Mouse (Mus musculus): Measurements from ENCODE around the gene Cacng3. TPM values are rescaled to one million over a fixed set of nuclear protein-coding genes. Genes with fewer than 3 reads are reported as not detected.

Gene Cacng3
- polyA plus RNA-seq, 1 experiment = 7.1 TPM

- H3K4me3 ChIP-seq (replicated peaks; ENCODE audit: insufficient read depth, low read depth, low read length) = no peak overlapping the region
- no peaks in the 10 kb centered on the region for H3K4me1 ChIP-seq (ENCODE audit: control insufficient read depth, insufficient read depth, low read length)
- no peak for TF ChIP-seq POLR2A (IDR thresholded peaks at IDR 0.05; ENCODE audit: borderline replicate concordance, insufficient read depth, low read length)
- TF ChIP-seq CTCF (IDR thresholded peaks at IDR 0.05; ENCODE audit: borderline replicate concordance, insufficient read depth, low read depth, low read length) = no peak
- H3K27me3 ChIP-seq (ENCODE audit: control insufficient read depth, insufficient read depth, low read length) = no peaks in the 10 kb centered on the region
- no peak for DNase-seq
- 66% methylated on average over 5 of the region's 5 CpGs for WGBS
- no peak overlapping the region for H3K27ac ChIP-seq (ENCODE audit: insufficient read depth, low read length)
These were observed 53.1 kb downstream of the Cacng3 start for GRCm38 (mm10) chr7:122723358-122723876.

DNA sequence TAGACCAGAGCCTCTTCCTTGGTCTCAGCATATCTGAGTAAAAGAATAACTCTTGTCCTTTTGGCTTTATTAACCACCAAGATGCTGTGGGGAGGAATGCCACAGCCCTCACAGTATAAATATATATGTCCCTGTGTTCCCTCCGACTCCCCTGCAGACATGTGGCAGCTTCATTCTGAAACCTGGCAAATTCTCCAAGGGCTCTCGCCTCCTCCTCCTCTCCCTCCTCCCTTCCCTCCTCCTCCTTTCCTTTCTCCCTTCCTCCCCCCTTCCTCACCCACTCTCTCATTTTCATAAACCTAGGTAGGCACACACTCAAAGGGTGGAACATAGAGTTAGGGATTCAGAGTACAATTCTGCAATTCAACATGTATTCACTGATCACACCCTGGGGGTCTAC is 56.1 kb downstream of the Cacng3 start:
- DNase-seq = no peak
- no peaks in the 10 kb centered on the region for H3K4me1 ChIP-seq (ENCODE audit: control insufficient read depth, insufficient read depth, low read length)
- H3K27ac ChIP-seq (ENCODE audit: insufficient read depth, low read length) = no peak overlapping the region
- H3K4me3 ChIP-seq (replicated peaks; ENCODE audit: insufficient read depth, low read depth, low read length) = no peak overlapping the region
- TF ChIP-seq CTCF (IDR thresholded peaks at IDR 0.05; ENCODE audit: borderline replicate concordance, insufficient read depth, low read depth, low read length) (no peak), POLR2A (IDR thresholded peaks at IDR 0.05; ENCODE audit: borderline replicate concordance, insufficient read depth, low read length) (no peak)
- H3K27me3 ChIP-seq (ENCODE audit: control insufficient read depth, insufficient read depth, low read length) = no peaks in the 10 kb centered on the region
- 82% methylated on average over 2 of the region's 2 CpGs for WGBS

- 94% methylated on average over 8 of the region's 8 CpGs for whole genome bisulfite sequencing
- TF ChIP-seq POLR2A (IDR thresholded peaks at IDR 0.05; ENCODE audit: borderline replicate concordance, insufficient read depth, low read length) (no peak), CTCF (IDR thresholded peaks at IDR 0.05; ENCODE audit: borderline replicate concordance, insufficient read depth, low read depth, low read length) (no peak)
- H3K4me3 ChIP-seq (replicated peaks; ENCODE audit: insufficient read depth, low read depth, low read length) = no peak overlapping the region
- H3K27ac ChIP-seq (ENCODE audit: insufficient read depth, low read length) = no peak overlapping the region
- H3K4me1 ChIP-seq (ENCODE audit: control insufficient read depth, insufficient read depth, low read length) = no peaks in the 10 kb centered on the region
- no peak for DNase-seq
- no peaks in the 10 kb centered on the region for H3K27me3 ChIP-seq (ENCODE audit: control insufficient read depth, insufficient read depth, low read length)
These were observed 57.9 kb downstream of the Cacng3 start for GRCm38 (mm10) chr7:122728186-122728585.

- TF ChIP-seq CTCF (IDR thresholded peaks at IDR 0.05; ENCODE audit: borderline replicate concordance, insufficient read depth, low read depth, low read length) (no peak), POLR2A (IDR thresholded peaks at IDR 0.05; ENCODE audit: borderline replicate concordance, insufficient read depth, low read length) (no peak)
- peak; percentile 4 to 17 for DNase-seq
- no peaks in the 10 kb centered on the region for H3K27me3 ChIP-seq (ENCODE audit: control insufficient read depth, insufficient read depth, low read length)
- WGBS = 10% methylated on average over 7 of the region's 7 CpGs
- H3K4me1 ChIP-seq (ENCODE audit: control insufficient read depth, insufficient read depth, low read length) = no peaks in the 10 kb centered on the region
- H3K27ac ChIP-seq (ENCODE audit: insufficient read depth, low read length) = no peak overlapping the region
- H3K4me3 ChIP-seq (replicated peaks; ENCODE audit: insufficient read depth, low read depth, low read length) = no peak overlapping the region
These were observed 58.6 kb downstream of the Cacng3 start for GRCm38 (mm10) chr7:122728846-122729245.

GRCm38 (mm10) chr7:122735323-122735722 is 65.0 kb downstream of the Cacng3 start:
- H3K27ac ChIP-seq (ENCODE audit: insufficient read depth, low read length) = no peak overlapping the region
- WGBS = 49% methylated on average over 11 of the region's 11 CpGs
- H3K4me3 ChIP-seq (replicated peaks; ENCODE audit: insufficient read depth, low read depth, low read length) = no peak overlapping the region
- no peaks in the 10 kb centered on the region for H3K27me3 ChIP-seq (ENCODE audit: control insufficient read depth, insufficient read depth, low read length)
- no peak for TF ChIP-seq CTCF (IDR thresholded peaks at IDR 0.05; ENCODE audit: borderline replicate concordance, insufficient read depth, low read depth, low read length)
- TF ChIP-seq POLR2A (IDR thresholded peaks at IDR 0.05; ENCODE audit: borderline replicate concordance, insufficient read depth, low read length) = no peak
- H3K4me1 ChIP-seq (ENCODE audit: control insufficient read depth, insufficient read depth, low read length) = no peaks in the 10 kb centered on the region
- DNase-seq = no peak

DNA sequence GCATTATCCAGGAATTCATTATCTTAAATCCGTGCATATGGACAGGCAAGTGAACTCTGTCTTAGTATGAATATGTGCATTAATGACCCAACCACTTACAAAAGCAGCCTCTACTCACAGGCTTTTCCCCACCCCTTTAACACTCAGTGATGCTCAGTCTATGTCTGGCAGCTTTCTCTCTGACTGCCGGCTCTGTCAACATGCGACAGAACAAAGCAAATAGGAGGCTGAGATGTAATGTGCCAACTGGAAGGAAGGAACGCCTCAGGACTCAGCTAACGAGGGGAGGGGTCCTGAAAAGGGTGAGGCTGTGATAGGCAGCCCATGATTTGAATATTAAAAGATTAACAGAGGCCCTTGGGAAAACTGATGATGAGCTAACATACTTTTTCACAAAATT is 68.2 kb downstream of the Cacng3 start:
- Histone ChIP-seq H3K27me3 (ENCODE audit: control insufficient read depth, insufficient read depth, low read length) (no peaks in the 10 kb centered on the region), H3K4me3 (replicated peaks; ENCODE audit: insufficient read depth, low read depth, low read length) (no peak overlapping the region), H3K4me1 (ENCODE audit: control insufficient read depth, insufficient read depth, low read length) (no peaks in the 10 kb centered on the region), H3K27ac (ENCODE audit: insufficient read depth, low read length) (no peak overlapping the region)
- no peak for DNase-seq
- TF ChIP-seq POLR2A (IDR thresholded peaks at IDR 0.05; ENCODE audit: borderline replicate concordance, insufficient read depth, low read length) (no peak), CTCF (IDR thresholded peaks at IDR 0.05; ENCODE audit: borderline replicate concordance, insufficient read depth, low read depth, low read length) (no peak)
- WGBS = 32% methylated on average over 5 of the region's 5 CpGs

DNA sequence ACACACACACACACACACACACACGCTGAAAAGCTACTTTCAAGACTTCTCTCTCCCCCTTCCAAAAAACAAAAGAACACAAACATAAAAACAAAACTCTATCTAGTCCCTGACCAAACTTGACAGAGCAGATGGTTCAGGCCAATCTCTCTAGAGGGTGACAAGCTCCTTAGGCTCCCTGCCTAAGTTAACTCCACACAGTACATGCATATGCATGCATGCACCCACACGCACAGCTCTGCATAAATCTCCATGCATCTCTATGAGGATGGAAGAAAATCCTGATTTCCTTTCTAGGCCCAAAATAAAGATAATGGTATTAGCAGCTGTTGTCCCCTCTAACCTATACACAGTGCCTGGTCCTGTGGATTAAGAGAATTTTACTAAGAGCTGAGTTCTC is 70.4 kb downstream of the Cacng3 start:
- no peak overlapping the region for H3K4me3 ChIP-seq (replicated peaks; ENCODE audit: insufficient read depth, low read depth, low read length)
- TF ChIP-seq POLR2A (IDR thresholded peaks at IDR 0.05; ENCODE audit: borderline replicate concordance, insufficient read depth, low read length) = no peak
- no peak for TF ChIP-seq CTCF (IDR thresholded peaks at IDR 0.05; ENCODE audit: borderline replicate concordance, insufficient read depth, low read depth, low read length)
- DNase-seq = no peak
- H3K27me3 ChIP-seq (ENCODE audit: control insufficient read depth, insufficient read depth, low read length) = no peaks in the 10 kb centered on the region
- no peaks in the 10 kb centered on the region for H3K4me1 ChIP-seq (ENCODE audit: control insufficient read depth, insufficient read depth, low read length)
- WGBS = 85% methylated on average over 2 of the region's 2 CpGs
- no peak overlapping the region for H3K27ac ChIP-seq (ENCODE audit: insufficient read depth, low read length)

DNA sequence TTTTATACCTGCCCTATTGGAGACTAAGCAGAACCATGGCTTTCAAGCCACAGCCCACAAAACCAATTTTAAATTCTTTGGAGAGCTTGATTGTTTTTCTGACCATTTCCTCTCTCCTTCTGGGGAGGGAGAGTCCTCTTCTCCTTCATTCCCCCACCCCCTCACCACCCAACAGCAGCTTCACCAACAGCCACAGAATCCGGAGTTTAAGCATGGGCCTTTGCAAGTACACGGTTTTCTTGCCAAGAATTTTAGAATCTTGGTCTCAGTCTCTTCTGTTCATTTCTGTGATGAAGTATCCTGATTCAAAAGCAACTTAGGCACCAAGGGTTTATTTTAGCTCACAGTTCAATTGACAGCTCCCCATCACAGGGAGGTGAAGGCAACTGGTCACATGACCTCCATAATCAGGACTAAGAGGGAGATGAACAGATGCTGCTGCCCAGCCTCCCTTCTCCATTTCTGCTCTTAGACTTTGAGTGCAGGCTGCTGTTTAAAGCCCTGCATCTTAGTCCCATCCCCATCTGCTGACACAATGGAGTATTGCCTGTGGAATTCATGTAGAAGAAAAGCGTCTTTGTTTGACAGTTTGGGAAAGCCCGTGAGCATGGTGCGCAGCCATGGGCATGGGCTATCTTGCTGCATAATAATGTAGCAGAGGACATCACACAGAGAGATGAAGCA is 85.8 kb downstream of the Cacng3 start:
- no peak overlapping the region for H3K4me3 ChIP-seq (replicated peaks; ENCODE audit: insufficient read depth, low read depth, low read length)
- H3K27me3 ChIP-seq (ENCODE audit: control insufficient read depth, insufficient read depth, low read length) = no peaks in the 10 kb centered on the region
- WGBS = 61% methylated on average over 5 of the region's 5 CpGs
- TF ChIP-seq POLR2A (IDR thresholded peaks at IDR 0.05; ENCODE audit: borderline replicate concordance, insufficient read depth, low read length) (no peak), CTCF (IDR thresholded peaks at IDR 0.05; ENCODE audit: borderline replicate concordance, insufficient read depth, low read depth, low read length) (no peak)
- no peak overlapping the region for H3K27ac ChIP-seq (ENCODE audit: insufficient read depth, low read length)
- DNase-seq = no peak
- H3K4me1 ChIP-seq (ENCODE audit: control insufficient read depth, insufficient read depth, low read length) = no peaks in the 10 kb centered on the region

Data from cerebellum, adult 2 months (tissue).